Mouse (Mus musculus) heart, postnatal 0 days (tissue): ENCODE measurements around the gene Mat1a. TPM values are rescaled to one million over a fixed set of nuclear protein-coding genes. Genes with fewer than 3 reads are reported as not detected.

ENCODE experiments used
- ATAC-seq: fragments of 200-750 bp; cut with Nextera tagmentation; 2 replicates; pipeline ENCODE4 v1.8.0; 2017; ENCODE audit warnings: low read depth, moderate number of reproducible peaks, moderate library complexity; ENCODE audit not compliant: insufficient read depth
- DNase-seq: peaks from one replicate; pipeline ENCODE4 v3.0.0-alpha.2; 2016; ENCODE audit warnings: low spot score
- H3K27ac ChIP-seq: fragments of 300-500 bp; sonication (generic); 2 replicates; pipeline ENCODE4 v1.5.1; 2014; ENCODE audit warnings: low read depth, mild to moderate bottlenecking
- H3K27me3 ChIP-seq: fragments of 300-500 bp; sonication (generic); 2 replicates; pipeline ENCODE4 v1.6.1; 2014; ENCODE audit warnings: low read length, mixed read lengths; ENCODE audit not compliant: control insufficient read depth, insufficient read depth
- H3K36me3 ChIP-seq: fragments of 300-500 bp; sonication (generic); replicated peaks from 2 replicates; pipeline ENCODE4 v1.6.1; 2014; ENCODE audit warnings: low read length, mixed read lengths; ENCODE audit not compliant: control insufficient read depth, insufficient read depth
- H3K4me1 ChIP-seq: fragments of 300-500 bp; sonication (generic); 2 replicates; pipeline ENCODE4 v1.6.1; 2014; ENCODE audit warnings: antibody characterized with exemption; ENCODE audit not compliant: control insufficient read depth, insufficient read depth
- H3K4me2 ChIP-seq: fragments of 300-500 bp; sonication (generic); 2 replicates; pipeline ENCODE4 v1.6.1; 2014; ENCODE audit warnings: low read depth, mild to moderate bottlenecking, low read length, moderate library complexity
- H3K4me3 ChIP-seq: fragments of 300-500 bp; sonication (generic); 2 replicates; pipeline ENCODE4 v1.5.1; 2014; ENCODE audit warnings: low read depth, low read length
- H3K9ac ChIP-seq: fragments of 300-500 bp; sonication (generic); replicated peaks from 2 replicates; pipeline ENCODE4 v1.6.1; 2014; ENCODE audit warnings: low read depth, low read length, mixed read lengths
- H3K9me3 ChIP-seq: fragments of 300-500 bp; sonication (generic); replicated peaks from 2 replicates; pipeline ENCODE4 v1.6.1; 2016; ENCODE audit warnings: low read length; ENCODE audit not compliant: control insufficient read depth
- CTCF ChIP-seq: IDR thresholded peaks from 2 replicates; pipeline ENCODE4 v1.5.1; 2016; ENCODE audit warnings: antibody characterized with exemption, control low read depth, low read depth
- EP300 ChIP-seq: IDR thresholded peaks from 2 replicates; pipeline ENCODE4 v1.6.1; 2016; ENCODE audit warnings: antibody characterized with exemption, low read depth
- WGBS: fragments of 180-500 bp; shearing (Covaris S2); extraction: QIAGEN DNeasy Blood & Tissue Kit; methylation state at CpG from one replicate; pipeline ENCODE4 v1.1.7; 2014; 5-methylcytosine and 5-hydroxymethylcytosine counted together
- polyA plus RNA-seq: library from polyadenylated mRNA; unstranded; fragments of >200 nt; fragmentation: Nextera tagmentation; extraction: Ambion mirVana; gene quantifications from 2 replicates; pipeline ENCODE4 v1.2.1, GENCODE M21; 2015
- total RNA-seq: library from RNA; depleted of rRNA; stranded (reverse); fragments of >200 nt; gene quantifications from 2 replicates; pipeline ENCODE4 v1.2.3, GENCODE M21; 2014; ENCODE audit warnings: low replicate concordance

Mat1a gene
- total and polyA plus RNA-seq, 2 experiments from 2014 or later = 0.19 to 6.1 TPM

- Histone ChIP-seq H3K4me2 (no peak overlapping the region), H3K27ac (no peak overlapping the region), H3K4me3 (no peak overlapping the region), H3K9ac (no peak overlapping the region), H3K4me1 (no peaks in the 10 kb centered on the region), H3K9me3 (no peaks in the 10 kb centered on the region), H3K36me3 (no peaks in the 10 kb centered on the region), H3K27me3 (no peaks in the 10 kb centered on the region)
- DNase-seq (no peak), ATAC-seq (no peak)
- 86% methylated on average over 3 of the region's 3 CpGs for WGBS
- TF ChIP-seq CTCF (no peak), EP300 (no peak)
Observed at GRCm38 (mm10) chr14:41096296-41096860, 8.5 kb upstream of the Mat1a start.

- no peaks in the 10 kb centered on the region for H3K36me3 ChIP-seq
- no peaks in the 10 kb centered on the region for H3K27me3 ChIP-seq
- no peaks in the 10 kb centered on the region for H3K4me1 ChIP-seq
- H3K27ac ChIP-seq = no peak overlapping the region
- 72% methylated on average over 1 of the region's 1 CpGs for WGBS
- TF ChIP-seq EP300 (no peak), CTCF (no peak)
- no peak overlapping the region for H3K9ac ChIP-seq
- H3K4me2 ChIP-seq = no peak overlapping the region
- no peak overlapping the region for H3K4me3 ChIP-seq
- DNase-seq (no peak), ATAC-seq (no peak)
- no peaks in the 10 kb centered on the region for H3K9me3 ChIP-seq
Observed at GRCm38 (mm10) chr14:41098726-41099125, 6.1 kb upstream of the Mat1a start.

GRCm38 (mm10) chr14:41100712-41101111 lies 4.1 kb upstream of the Mat1a start:
- Histone ChIP-seq H3K9ac (no peak overlapping the region), H3K4me1 (no peaks in the 10 kb centered on the region), H3K27ac (no peak overlapping the region), H3K9me3 (no peaks in the 10 kb centered on the region), H3K4me3 (no peak overlapping the region), H3K27me3 (no peaks in the 10 kb centered on the region), H3K36me3 (no peaks in the 10 kb centered on the region), H3K4me2 (no peak overlapping the region)
- 76% methylated on average over 3 of the region's 3 CpGs for WGBS
- ATAC-seq (no peak), DNase-seq (no peak)
- TF ChIP-seq EP300 (no peak), CTCF (no peak)

- DNase-seq (no peak), ATAC-seq (no peak)
- Histone ChIP-seq H3K9ac (no peak overlapping the region), H3K36me3 (no peaks in the 10 kb centered on the region), H3K27me3 (no peaks in the 10 kb centered on the region), H3K9me3 (no peaks in the 10 kb centered on the region), H3K27ac (no peak overlapping the region), H3K4me1 (no peaks in the 10 kb centered on the region), H3K4me3 (no peak overlapping the region), H3K4me2 (no peak overlapping the region)
- WGBS = 73% methylated on average over 5 of the region's 5 CpGs
- TF ChIP-seq CTCF (no peak), EP300 (no peak)
Observed at GRCm38 (mm10) chr14:41101242-41101641, 3.6 kb upstream of the Mat1a start.

GRCm38 (mm10) chr14:41102269-41102668 lies 2.6 kb upstream of the Mat1a start:
- TF ChIP-seq EP300 = no peak
- no peak for TF ChIP-seq CTCF
- Histone ChIP-seq H3K4me2 (no peak overlapping the region), H3K4me1 (no peaks in the 10 kb centered on the region), H3K9me3 (no peaks in the 10 kb centered on the region), H3K9ac (no peak overlapping the region), H3K27ac (no peak overlapping the region), H3K36me3 (no peaks in the 10 kb centered on the region), H3K4me3 (no peak overlapping the region), H3K27me3 (no peaks in the 10 kb centered on the region)
- WGBS = 59% methylated on average over 2 of the region's 2 CpGs
- ATAC-seq (no peak), DNase-seq (no peak)

- no peak overlapping the region for H3K9ac ChIP-seq
- TF ChIP-seq CTCF (no peak), EP300 (no peak)
- H3K27me3 ChIP-seq = no peaks in the 10 kb centered on the region
Observed at GRCm38 (mm10) chr14:41111031-41111668, 6.3 kb downstream of the Mat1a start.

More at GRCm38 (mm10) chr14:41111031-41111668, 6.3 kb downstream of the Mat1a start:
- no peaks in the 10 kb centered on the region for H3K4me1 ChIP-seq
- WGBS = 77% methylated on average over 7 of the region's 7 CpGs
- DNase-seq (no peak), ATAC-seq (no peak)
- no peaks in the 10 kb centered on the region for H3K9me3 ChIP-seq
- no peak overlapping the region for H3K27ac ChIP-seq
- H3K4me2 ChIP-seq = no peak overlapping the region
- H3K36me3 ChIP-seq = no peaks in the 10 kb centered on the region
- H3K4me3 ChIP-seq = no peak overlapping the region
